Mouse (Mus musculus) myocyte (in vitro differentiated cells): ENCODE measurements at regions not wholly inside any gene's neighbourhood (a gene's known extent, or its start where the extent isn't known, plus 50 kb on each side); places are given as distances from the start of the nearest gene placed in this dataset.

ENCODE experiments used
- CEBPB ChIP-seq: IDR thresholded peaks from 2 replicates; pipeline ENCODE4 v1.6.1; 2011; ENCODE audit warnings: mild to moderate bottlenecking, moderate library complexity; ENCODE audit not compliant: poor library complexity, insufficient read depth, severe bottlenecking
- E2F4 ChIP-seq: IDR thresholded peaks from one replicate; pipeline ENCODE4 v1.6.1; 2011; ENCODE audit warnings: mild to moderate bottlenecking, control low read depth, moderate library complexity; ENCODE audit not compliant: insufficient read depth
- MAX ChIP-seq: IDR thresholded peaks from one replicate; pipeline ENCODE4 v1.6.1; 2011; ENCODE audit warnings: low read depth, mild to moderate bottlenecking, control low read depth
- MYOD1 ChIP-seq, 3 experiments: IDR thresholded peaks; one replicate each; pipeline ENCODE4 v1.6.1; 2011; ENCODE audit warnings: control low read depth in 2 of 3, low read depth in 2 of 3, mild to moderate bottlenecking in 2 of 3, moderate library complexity in 1 of 3; ENCODE audit not compliant: insufficient read length in 2 of 3, control insufficient read depth in 1 of 3
- MYOG ChIP-seq, 3 experiments: IDR thresholded peaks; one replicate each; pipeline ENCODE4 v1.6.1; 2011; ENCODE audit warnings: control low read depth in 2 of 3, low read depth in 2 of 3, mild to moderate bottlenecking in 2 of 3; ENCODE audit not compliant: insufficient read length in 2 of 3, control insufficient read depth in 1 of 3, insufficient read depth in 1 of 3
- POLR2A ChIP-seq: IDR thresholded peaks from one replicate; pipeline ENCODE4 v1.6.1; 2011; ENCODE audit warnings: low read depth, mild to moderate bottlenecking, control low read depth, moderate library complexity; ENCODE audit not compliant: insufficient read length
- POLR2AphosphoS2 ChIP-seq: IDR thresholded peaks from one replicate; pipeline ENCODE4 v1.6.1; 2011; ENCODE audit warnings: low read depth, control low read depth; ENCODE audit not compliant: insufficient read length
- REST ChIP-seq: IDR thresholded peaks from one replicate; pipeline ENCODE4 v1.6.1; 2011; ENCODE audit warnings: mild to moderate bottlenecking, control low read depth, moderate library complexity; ENCODE audit not compliant: insufficient read depth, insufficient read length
- SRF ChIP-seq: IDR thresholded peaks from one replicate; pipeline ENCODE4 v1.6.1; 2011; ENCODE audit warnings: low read depth; ENCODE audit not compliant: control insufficient read depth, insufficient read length
- TCF12 ChIP-seq: IDR thresholded peaks from one replicate; pipeline ENCODE4 v1.6.1; 2011; ENCODE audit warnings: mild to moderate bottlenecking, control low read depth; ENCODE audit not compliant: poor library complexity, insufficient read depth, severe bottlenecking
- USF1 ChIP-seq: IDR thresholded peaks from one replicate; pipeline ENCODE4 v1.6.1; 2011; ENCODE audit warnings: low read depth, mild to moderate bottlenecking, control low read depth, moderate library complexity

DNA sequence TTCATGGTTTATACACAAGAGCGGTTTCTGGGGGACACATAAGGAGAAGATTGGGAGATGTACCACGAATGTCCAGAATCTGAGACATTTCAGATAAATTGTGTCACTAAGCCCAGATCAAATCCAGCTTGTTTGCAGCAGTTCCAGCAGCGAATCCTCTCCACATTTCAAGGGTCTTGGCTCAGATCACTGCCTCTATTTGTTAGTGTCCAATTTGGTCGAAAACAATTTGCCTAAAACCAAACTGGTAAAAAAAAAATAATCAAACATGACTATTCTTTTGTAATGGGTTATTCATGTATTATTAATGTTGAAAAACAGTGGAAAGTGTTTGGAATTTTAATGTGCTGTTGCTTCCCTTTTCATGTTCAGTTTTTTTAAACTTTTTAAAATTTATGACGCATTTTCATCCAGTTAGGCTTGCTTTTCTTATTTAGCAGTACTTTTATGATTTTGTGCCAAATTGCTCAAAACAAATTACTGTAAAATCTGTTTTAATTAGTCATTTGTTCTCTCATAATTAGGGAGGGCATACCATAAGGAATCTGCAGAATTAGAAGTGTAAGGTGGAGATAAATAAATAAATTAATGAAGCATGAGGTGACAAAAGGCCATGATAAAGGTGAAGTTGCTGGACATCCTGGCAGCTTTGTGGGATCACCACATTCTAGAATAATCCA lies 396.8 kb upstream of the Ptbp2 start:
- no peak for TF ChIP-seq POLR2A
- TF ChIP-seq E2F4 = no peak
- TF ChIP-seq MYOD1 (IDR thresholded peaks at IDR 0.05; ENCODE audit: control insufficient read depth in 1 of 3, insufficient read length in 2 of 3, low read depth in 2 of 3) = no peak
- no peak for TF ChIP-seq MAX
- no peak for TF ChIP-seq TCF12
- no peak for TF ChIP-seq POLR2AphosphoS2
- TF ChIP-seq USF1 = no peak
- no peak for TF ChIP-seq CEBPB
- TF ChIP-seq MYOG (IDR thresholded peaks at IDR 0.05; ENCODE audit: control insufficient read depth in 1 of 3, insufficient read depth in 1 of 3, insufficient read length in 2 of 3, low read depth in 2 of 3) = no peak
- no peak for TF ChIP-seq REST
- TF ChIP-seq SRF = no peak
